Mouse (Mus musculus) hindbrain, embryonic 12.5 days (tissue): ENCODE data around the gene Odr4. TPM values are rescaled to one million over a fixed set of nuclear protein-coding genes. Genes with fewer than 3 reads are reported as not detected.

Experiments
- ATAC-seq: fragments of 200-750 bp; cut with Nextera tagmentation; 2 replicates; pipeline ENCODE4 v1.8.0; 2017; ENCODE audit warnings: moderate TSS enrichment; ENCODE audit not compliant: low FRiP score
- H3K27ac ChIP-seq: fragments of 300-500 bp; sonication (generic); 2 replicates; pipeline ENCODE4 v1.5.1; 2016; ENCODE audit warnings: mild to moderate bottlenecking
- H3K27me3 ChIP-seq: fragments of 300-500 bp; sonication (generic); 2 replicates; pipeline ENCODE4 v1.6.1; 2016; ENCODE audit warnings: mild to moderate bottlenecking
- H3K36me3 ChIP-seq: fragments of 300-500 bp; sonication (generic); 2 replicates; pipeline ENCODE4 v1.6.1; 2016; ENCODE audit warnings: mild to moderate bottlenecking
- H3K4me1 ChIP-seq: fragments of 300-500 bp; sonication (generic); 2 replicates; pipeline ENCODE4 v1.6.1; 2016
- H3K4me2 ChIP-seq: fragments of 300-500 bp; sonication (generic); replicated peaks from 2 replicates; pipeline ENCODE4 v1.6.1; 2016; ENCODE audit warnings: mild to moderate bottlenecking
- H3K4me3 ChIP-seq: fragments of 300-500 bp; sonication (generic); 2 replicates; pipeline ENCODE4 v1.5.1; 2016; ENCODE audit warnings: mild to moderate bottlenecking
- H3K9ac ChIP-seq: fragments of 300-500 bp; sonication (generic); 2 replicates; pipeline ENCODE4 v1.6.1; 2016; ENCODE audit warnings: mild to moderate bottlenecking, moderate library complexity
- H3K9me3 ChIP-seq: fragments of 300-500 bp; sonication (generic); replicated peaks from 2 replicates; pipeline ENCODE4 v1.6.1; 2016; ENCODE audit warnings: mild to moderate bottlenecking
- WGBS: fragments of 180-500 bp; shearing (Covaris S2); methylation state at CpG from one replicate; pipeline ENCODE4 v1.1.7; 2016; 5-methylcytosine and 5-hydroxymethylcytosine counted together
- polyA plus RNA-seq: library from polyadenylated mRNA; unstranded; fragments of >200 nt; fragmentation: Nextera tagmentation; extraction: Ambion mirVana; gene quantifications from 2 replicates; pipeline ENCODE4 v1.2.1, GENCODE M21; 2016

Odr4 gene
- polyA plus RNA-seq, result 37.1 and 41.9 TPM in 2 replicates

DNA sequence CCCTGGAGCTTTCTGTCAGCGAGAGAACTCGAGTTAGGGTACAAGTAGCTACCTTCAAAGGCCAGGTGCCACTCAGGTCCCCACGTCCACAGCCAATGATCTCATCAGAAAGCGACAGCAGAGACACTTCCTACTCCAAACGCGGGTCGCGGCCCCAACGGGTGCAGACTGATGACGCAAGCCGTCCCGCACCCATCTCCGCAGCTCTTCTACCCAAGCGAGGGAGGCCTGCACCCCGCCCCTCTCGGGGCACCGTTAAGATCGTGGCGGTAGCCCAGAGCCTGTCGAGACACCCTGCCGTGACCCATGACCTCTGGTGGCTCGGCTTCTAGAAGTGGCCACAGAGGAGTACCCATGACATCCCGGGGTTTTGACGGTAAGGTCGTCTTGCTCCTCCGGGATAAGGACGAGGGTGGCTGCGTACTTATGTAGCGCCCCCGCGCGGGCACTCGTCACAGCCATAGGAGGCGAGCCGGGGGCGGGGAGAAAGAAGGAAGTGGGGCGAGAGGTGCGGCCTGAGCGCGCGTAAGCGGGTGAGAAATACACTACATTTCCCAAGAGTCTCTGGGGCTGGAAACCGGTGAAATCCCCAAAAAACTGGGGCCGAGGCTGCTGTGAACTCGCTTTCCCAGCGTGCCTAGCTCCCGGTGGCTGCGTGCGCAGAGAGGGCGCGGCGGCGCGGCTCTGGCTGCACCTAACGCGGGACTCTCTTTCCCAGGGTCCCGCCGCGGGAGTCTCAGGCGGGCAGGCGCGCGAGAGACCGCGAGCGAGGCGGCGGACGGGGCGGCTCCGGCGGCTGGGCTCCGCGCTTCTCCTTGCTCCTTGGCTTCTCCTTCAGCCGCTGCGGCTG, at the start of gene Odr4, which contains the start of gene Tpr:
Gene Odr4 (minus strand): TSS at position 443 of the 850 bp plus-strand sequence.
Gene Tpr (plus strand): TSS at position 201 of the 850 bp plus-strand sequence.
- H3K9me3 ChIP-seq, result no peaks in the 10 kb centered on the region
- peak; percentile 98 for ATAC-seq
- H3K27me3 ChIP-seq, result no peaks in the 10 kb centered on the region
- WGBS, result under 1% methylated on average over 76 of the region's 76 CpGs
- H3K36me3 ChIP-seq, result peaks cover 33% of the 10 kb centered on the region
- peak within 1 kb of the TSS; percentile 89 for H3K27ac ChIP-seq
- peak within 1 kb of the TSS; percentile 67 for H3K4me2 ChIP-seq
- peak within 1 kb of the TSS; percentile 73 for H3K9ac ChIP-seq
- H3K4me3 ChIP-seq, result peak within 1 kb of the TSS; percentile 73
- H3K4me1 ChIP-seq, result peaks cover 13% of the 10 kb centered on the region; the same call in 1 of the 2 replicates

DNA sequence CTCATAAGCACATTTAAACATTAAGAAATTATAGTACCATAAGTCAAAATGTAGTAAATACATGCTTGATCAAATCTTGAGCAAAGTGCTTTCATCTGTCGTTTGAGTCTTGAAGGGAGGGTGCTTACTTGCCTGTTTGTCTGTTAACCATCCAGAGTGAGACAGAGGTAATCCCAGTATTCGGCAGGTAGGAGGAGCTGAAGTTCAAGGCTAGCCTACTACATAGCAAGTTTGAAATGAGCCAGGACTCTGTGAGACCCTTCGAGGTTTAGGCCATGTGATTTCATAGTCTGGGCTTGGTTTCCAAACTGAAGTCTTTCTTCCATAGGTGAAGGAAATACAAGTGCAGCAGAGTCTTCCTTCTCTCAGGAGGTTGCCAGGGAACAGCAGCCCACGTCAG, 48.9 kb upstream of the Odr4 start:
- no peak overlapping the region for H3K27ac ChIP-seq
- H3K9me3 ChIP-seq, result no peaks in the 10 kb centered on the region
- H3K27me3 ChIP-seq, result no peaks in the 10 kb centered on the region
- H3K9ac ChIP-seq, result no peak overlapping the region
- no peak for ATAC-seq
- H3K36me3 ChIP-seq, result peaks cover 64% of the 10 kb centered on the region
- H3K4me1 ChIP-seq, result no peaks in the 10 kb centered on the region
- 77% methylated on average over 4 of the region's 4 CpGs for WGBS
- no peak overlapping the region for H3K4me2 ChIP-seq
- H3K4me3 ChIP-seq, result no peak overlapping the region

DNA sequence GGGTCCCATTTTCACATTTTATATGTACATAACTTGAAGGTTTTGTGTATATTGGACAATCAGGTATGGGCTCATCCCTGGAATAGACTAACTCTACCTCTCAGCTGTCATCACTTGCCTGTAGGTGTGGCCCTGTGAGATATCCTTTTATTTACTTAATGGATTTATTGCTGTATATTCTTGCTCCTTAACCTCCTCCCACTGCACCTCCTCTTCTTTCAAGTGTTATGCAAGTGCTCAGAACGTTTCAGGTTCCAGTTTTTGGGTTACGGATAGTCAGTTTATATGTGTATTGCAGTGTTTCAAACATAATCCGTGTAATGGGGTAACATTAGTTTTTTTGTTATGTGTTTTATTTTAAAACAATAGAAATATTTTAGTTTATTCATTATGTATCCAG, 45.8 kb upstream of the Odr4 start:
- H3K27me3 ChIP-seq, result no peaks in the 10 kb centered on the region
- WGBS, result 94% methylated on average over 3 of the region's 3 CpGs
- H3K9me3 ChIP-seq, result no peaks in the 10 kb centered on the region
- no peak overlapping the region for H3K9ac ChIP-seq
- no peaks in the 10 kb centered on the region for H3K4me1 ChIP-seq
- no peak for ATAC-seq
- peaks cover 65% of the 10 kb centered on the region for H3K36me3 ChIP-seq
- H3K27ac ChIP-seq, result no peak overlapping the region
- H3K4me2 ChIP-seq, result no peak overlapping the region
- no peak overlapping the region for H3K4me3 ChIP-seq

DNA sequence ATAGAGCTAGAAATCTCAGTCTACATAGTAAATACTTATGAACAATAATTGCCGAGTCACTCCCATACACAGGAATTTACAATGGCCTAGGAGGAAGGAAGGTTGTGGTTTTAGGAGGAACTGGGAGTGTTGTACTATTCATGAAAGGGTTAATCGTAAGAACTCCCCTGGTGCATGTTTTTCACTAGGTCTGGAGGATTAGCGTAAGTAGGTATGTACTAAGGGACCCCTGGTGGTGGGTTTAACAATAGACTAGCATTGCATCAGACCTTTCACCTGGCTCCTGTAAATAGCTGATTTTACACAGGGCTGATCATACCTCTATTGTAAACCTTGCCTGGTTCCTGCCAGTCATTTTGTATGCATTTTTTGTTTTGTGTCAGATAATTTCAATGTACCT, 33.3 kb upstream of the Odr4 start:
- no peak overlapping the region for H3K4me3 ChIP-seq
- H3K27me3 ChIP-seq, result no peaks in the 10 kb centered on the region
- ATAC-seq, result no peak
- 84% methylated on average over 3 of the region's 3 CpGs for WGBS
- no peak overlapping the region for H3K27ac ChIP-seq
- H3K9me3 ChIP-seq, result no peaks in the 10 kb centered on the region
- no peak overlapping the region for H3K9ac ChIP-seq
- H3K4me2 ChIP-seq, result no peak overlapping the region
- H3K36me3 ChIP-seq, result peaks cover 77% of the 10 kb centered on the region
- H3K4me1 ChIP-seq, result no peaks in the 10 kb centered on the region

DNA sequence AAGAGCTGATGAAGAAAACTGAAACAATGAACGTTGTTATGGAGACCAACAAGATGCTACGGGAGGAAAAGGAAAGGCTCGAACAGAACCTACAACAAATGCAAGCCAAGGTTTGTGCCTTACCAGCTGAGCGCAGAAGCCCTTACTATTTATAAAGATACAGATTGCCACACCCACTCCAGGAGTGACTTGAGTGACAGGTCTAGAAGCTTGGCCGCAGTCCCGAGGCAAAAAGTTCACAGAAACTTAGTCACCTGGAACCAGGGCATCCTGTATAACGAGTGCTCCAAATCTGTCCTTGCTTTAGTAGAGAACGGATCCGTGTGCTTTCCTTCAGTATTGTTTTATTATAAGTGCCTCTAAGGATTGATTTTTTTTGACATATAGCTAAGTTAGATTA, 32.8 kb upstream of the Odr4 start:
- H3K9ac ChIP-seq, result no peak overlapping the region
- no peaks in the 10 kb centered on the region for H3K27me3 ChIP-seq
- no peak for ATAC-seq
- H3K4me2 ChIP-seq, result no peak overlapping the region
- H3K27ac ChIP-seq, result no peak overlapping the region
- no peaks in the 10 kb centered on the region for H3K9me3 ChIP-seq
- 89% methylated on average over 9 of the region's 9 CpGs for WGBS
- no peak overlapping the region for H3K4me3 ChIP-seq
- H3K36me3 ChIP-seq, result peaks cover 74% of the 10 kb centered on the region
- H3K4me1 ChIP-seq, result no peaks in the 10 kb centered on the region

DNA sequence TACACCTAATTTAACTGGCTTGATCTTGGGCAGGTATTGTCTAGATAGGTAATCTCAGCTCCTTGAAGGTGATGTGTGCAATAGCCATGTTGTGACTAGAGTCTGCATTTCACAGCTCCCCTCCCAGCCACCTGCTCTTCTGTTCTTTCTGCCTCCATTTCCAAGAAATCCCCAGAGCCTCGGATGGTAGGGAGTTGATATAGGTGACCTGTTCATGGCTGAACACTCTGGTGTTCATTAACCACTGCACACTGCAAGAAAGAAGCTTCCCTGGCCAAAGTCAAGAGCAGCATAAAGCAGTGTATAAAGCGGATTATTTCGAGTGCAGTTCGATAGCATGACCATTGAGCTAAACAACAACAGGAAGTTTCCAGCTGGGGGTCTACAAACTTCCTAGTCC, 25.5 kb upstream of the Odr4 start:
- H3K36me3 ChIP-seq, result peaks cover 65% of the 10 kb centered on the region
- 95% methylated on average over 4 of the region's 4 CpGs for WGBS
- H3K4me3 ChIP-seq, result no peak overlapping the region
- no peak overlapping the region for H3K27ac ChIP-seq
- H3K27me3 ChIP-seq, result no peaks in the 10 kb centered on the region
- ATAC-seq, result no peak
- no peak overlapping the region for H3K4me2 ChIP-seq
- H3K4me1 ChIP-seq, result no peaks in the 10 kb centered on the region
- no peak overlapping the region for H3K9ac ChIP-seq
- H3K9me3 ChIP-seq, result no peaks in the 10 kb centered on the region

DNA sequence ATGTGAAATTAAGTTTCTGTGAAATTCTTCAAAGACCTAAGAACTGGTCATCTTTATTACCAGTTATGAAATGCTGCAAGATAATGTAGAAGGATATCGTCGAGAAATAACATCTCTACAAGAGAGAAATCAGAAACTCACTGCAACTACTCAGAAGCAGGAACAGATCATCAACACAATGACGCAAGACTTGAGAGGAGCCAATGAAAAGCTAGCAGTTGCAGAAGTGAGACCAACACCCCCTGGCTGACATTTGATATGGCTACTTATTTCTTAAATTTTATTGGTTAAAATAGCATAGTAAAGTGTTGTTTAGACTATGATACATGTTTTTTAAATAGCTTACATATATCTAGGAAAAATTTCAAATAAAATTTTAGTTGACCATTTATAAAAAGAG, 23.1 kb upstream of the Odr4 start:
- no peaks in the 10 kb centered on the region for H3K4me1 ChIP-seq
- H3K27ac ChIP-seq, result no peak overlapping the region
- H3K9me3 ChIP-seq, result no peaks in the 10 kb centered on the region
- H3K4me3 ChIP-seq, result no peak overlapping the region
- no peak overlapping the region for H3K4me2 ChIP-seq
- no peaks in the 10 kb centered on the region for H3K27me3 ChIP-seq
- WGBS, result 92% methylated on average over 3 of the region's 3 CpGs
- H3K36me3 ChIP-seq, result peaks cover 67% of the 10 kb centered on the region
- ATAC-seq, result no peak
- no peak overlapping the region for H3K9ac ChIP-seq

DNA sequence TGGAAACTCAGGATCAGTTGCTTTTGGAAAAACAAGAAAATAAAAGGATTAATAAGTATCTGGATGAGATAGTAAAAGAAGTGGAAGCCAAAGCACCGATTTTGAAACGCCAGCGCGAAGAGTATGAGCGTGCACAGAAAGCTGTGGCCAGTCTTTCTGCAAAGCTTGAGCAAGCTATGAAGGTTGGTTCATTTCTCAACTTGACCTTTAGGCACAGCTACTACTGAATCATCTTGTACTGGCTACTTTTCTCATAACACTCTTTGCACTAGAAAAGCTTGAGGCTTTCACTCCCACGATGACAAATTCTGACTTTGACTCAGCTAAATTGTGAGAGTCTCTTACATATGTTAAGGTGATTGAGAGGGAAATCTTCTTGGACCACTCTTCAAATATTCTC, 17.1 kb upstream of the Odr4 start:
- Histone ChIP-seq H3K9ac (no peak overlapping the region), H3K4me1 (no peaks in the 10 kb centered on the region), H3K4me3 (no peak overlapping the region), H3K9me3 (no peaks in the 10 kb centered on the region), H3K36me3 (peaks cover 62% of the 10 kb centered on the region), H3K27me3 (no peaks in the 10 kb centered on the region), H3K27ac (no peak overlapping the region), H3K4me2 (no peak overlapping the region)
- no peak for ATAC-seq
- 98% methylated on average over 6 of the region's 6 CpGs for WGBS

DNA sequence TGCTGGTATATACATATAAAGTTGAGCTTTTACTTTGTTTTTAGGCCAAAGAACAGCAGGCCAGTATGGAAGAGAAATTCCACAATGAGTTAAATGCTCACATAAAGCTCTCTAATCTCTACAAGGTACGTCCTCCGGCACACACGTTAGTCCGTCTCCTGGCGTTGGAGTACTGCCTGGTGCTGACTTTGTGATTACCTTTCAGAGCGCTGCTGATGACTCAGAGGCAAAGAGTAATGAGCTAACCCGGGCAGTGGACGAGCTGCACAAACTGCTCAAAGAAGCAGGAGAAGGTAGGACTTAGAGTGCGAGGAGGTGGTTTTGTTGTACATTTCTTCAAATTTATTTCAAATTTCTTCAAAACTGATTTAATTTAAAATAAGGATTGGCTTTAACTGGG, 14.4 kb upstream of the Odr4 start:
- ATAC-seq, result no peak
- H3K9me3 ChIP-seq, result no peaks in the 10 kb centered on the region
- peaks cover 62% of the 10 kb centered on the region for H3K36me3 ChIP-seq
- no peaks in the 10 kb centered on the region for H3K27me3 ChIP-seq
- no peak overlapping the region for H3K4me3 ChIP-seq
- H3K27ac ChIP-seq, result no peak overlapping the region
- H3K4me1 ChIP-seq, result no peaks in the 10 kb centered on the region
- no peak overlapping the region for H3K4me2 ChIP-seq
- WGBS, result 93% methylated on average over 9 of the region's 9 CpGs
- H3K9ac ChIP-seq, result no peak overlapping the region

DNA sequence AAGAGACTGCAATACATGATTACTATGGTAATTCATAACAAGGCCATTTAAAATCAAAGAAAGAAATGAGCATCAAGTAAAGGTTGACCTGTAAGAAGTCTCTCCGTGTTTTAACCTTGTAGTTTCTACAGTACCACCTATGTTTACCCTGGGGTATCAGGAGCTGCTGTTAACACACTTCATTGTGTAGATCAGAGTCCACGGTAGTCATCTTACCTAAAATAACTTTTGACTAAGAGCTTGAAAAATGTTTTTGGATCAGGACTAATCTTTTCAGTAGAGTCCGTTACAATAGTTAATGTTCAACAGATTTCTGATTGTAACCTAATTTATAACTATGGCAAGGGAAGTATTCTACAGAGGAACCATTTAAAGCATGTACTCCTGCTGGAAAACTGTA, 11.7 kb upstream of the Odr4 start:
- Histone ChIP-seq H3K9me3 (no peaks in the 10 kb centered on the region), H3K4me2 (no peak overlapping the region), H3K4me1 (no peaks in the 10 kb centered on the region), H3K27me3 (no peaks in the 10 kb centered on the region), H3K27ac (no peak overlapping the region), H3K36me3 (peaks cover 50% of the 10 kb centered on the region), H3K9ac (no peak overlapping the region), H3K4me3 (no peak overlapping the region)
- no peak for ATAC-seq
- 97% methylated on average over 3 of the region's 3 CpGs for WGBS

DNA sequence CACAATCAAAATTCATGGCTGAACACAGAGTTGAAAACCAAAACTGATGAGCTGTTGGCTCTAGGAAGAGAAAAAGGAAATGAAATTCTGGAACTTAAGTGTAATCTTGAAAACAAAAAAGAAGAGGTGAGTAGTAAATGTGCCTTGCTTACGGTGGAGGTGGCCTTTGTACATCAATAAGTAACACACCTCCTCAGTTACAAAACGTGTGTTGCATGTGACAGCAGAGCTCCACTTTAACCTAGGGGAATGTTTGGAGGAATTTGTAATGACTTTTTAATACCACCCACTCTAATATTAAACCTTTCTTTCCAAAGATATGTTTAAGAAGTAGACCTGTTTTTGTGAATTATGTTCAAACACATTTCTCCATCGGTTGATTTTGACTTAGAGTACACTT, 11.0 kb upstream of the Odr4 start:
- Histone ChIP-seq H3K4me3 (no peak overlapping the region), H3K9ac (no peak overlapping the region), H3K9me3 (no peaks in the 10 kb centered on the region), H3K27ac (no peak overlapping the region), H3K27me3 (no peaks in the 10 kb centered on the region), H3K36me3 (peaks cover 50% of the 10 kb centered on the region), H3K4me2 (no peak overlapping the region), H3K4me1 (no peaks in the 10 kb centered on the region)
- no peak for ATAC-seq
- 97% methylated on average over 3 of the region's 3 CpGs for WGBS

DNA sequence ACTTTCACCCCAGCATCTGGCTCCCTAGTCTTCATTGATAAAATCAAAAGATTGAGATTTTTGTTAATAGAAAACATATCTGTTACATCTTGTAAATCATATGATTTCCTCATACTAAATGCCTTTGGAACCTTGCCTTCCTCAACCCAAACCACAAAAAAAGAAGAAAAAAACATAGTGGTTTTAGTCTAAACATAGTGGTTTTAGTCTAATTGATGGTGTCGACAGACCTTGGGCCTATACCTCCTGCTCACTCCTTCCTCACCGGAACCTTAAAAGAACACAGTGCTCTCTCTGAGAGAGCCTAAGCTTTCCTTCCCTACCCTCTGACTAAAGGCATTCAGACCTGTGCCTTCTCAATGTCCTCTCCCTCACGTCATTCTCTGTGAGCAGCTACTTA, 3.1 kb upstream of the Odr4 start:
- Histone ChIP-seq H3K36me3 (peaks cover 35% of the 10 kb centered on the region), H3K9me3 (no peaks in the 10 kb centered on the region)
- no peak for ATAC-seq

DNA sequence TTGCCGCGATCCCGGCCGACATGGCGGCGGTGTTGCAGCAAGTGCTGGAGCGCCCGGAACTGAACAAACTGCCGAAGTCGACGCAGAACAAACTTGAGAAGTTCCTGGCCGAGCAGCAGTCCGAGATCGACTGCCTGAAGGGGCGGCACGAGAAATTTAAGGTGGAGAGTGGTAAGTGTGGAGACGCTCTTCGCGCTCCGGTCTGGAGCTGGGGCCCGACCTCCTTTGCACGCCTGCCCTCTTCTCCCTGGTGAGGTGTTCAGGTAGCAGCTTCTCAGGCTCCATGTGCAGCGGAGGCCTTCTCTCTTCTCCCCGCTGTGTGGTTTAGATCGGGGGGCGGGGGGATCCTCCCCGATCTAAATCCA, 590 bp upstream of the Odr4 start:
- WGBS, result under 1% methylated on average over 27 of the region's 27 CpGs
- H3K27ac ChIP-seq, result peak overlapping the region; percentile 87
- peaks cover 31% of the 10 kb centered on the region for H3K36me3 ChIP-seq
- no peaks in the 10 kb centered on the region for H3K9me3 ChIP-seq
- peak overlapping the region; percentile 67 for H3K4me2 ChIP-seq
- peaks cover 13% of the 10 kb centered on the region; the same call in 1 of the 2 replicates for H3K4me1 ChIP-seq
- ATAC-seq, result no peak; the same call in 1 of the 2 replicates
- H3K4me3 ChIP-seq, result peak overlapping the region; percentile 73
- peak overlapping the region; percentile 73 for H3K9ac ChIP-seq
- no peaks in the 10 kb centered on the region for H3K27me3 ChIP-seq

More for the DNA sequence above, 3.1 kb upstream of the Odr4 start:
- Histone ChIP-seq H3K27ac (no peak overlapping the region), H3K27me3 (no peaks in the 10 kb centered on the region), H3K9ac (no peak overlapping the region), H3K4me2 (no peak overlapping the region), H3K4me1 (peaks cover 13% of the 10 kb centered on the region; the same call in 1 of the 2 replicates), H3K4me3 (no peak overlapping the region)
- 94% methylated on average over 3 of the region's 3 CpGs for WGBS
